Comparison of ENCODE assay signal across 38 mouse cellular contexts in the genomic region with DNA sequence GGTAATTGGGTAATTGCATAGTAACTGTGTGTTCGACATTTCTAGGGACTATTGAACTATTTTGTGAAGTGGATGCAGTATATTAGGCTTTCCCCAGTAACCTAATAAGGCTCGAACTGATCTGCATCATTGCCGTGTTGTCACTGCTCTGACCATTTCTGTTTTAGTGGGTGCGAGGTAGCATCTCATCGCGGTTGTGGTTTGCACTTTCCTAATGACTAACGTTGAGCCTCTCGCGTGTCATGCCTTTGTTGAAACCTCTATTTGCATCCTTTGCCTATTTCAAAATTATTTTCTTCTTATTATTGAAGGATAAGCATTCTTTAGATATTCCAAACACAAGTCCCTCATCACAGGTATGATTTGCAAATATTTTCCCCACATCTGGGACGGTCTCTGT. TPM values are rescaled to one million over a fixed set of nuclear protein-coding genes. Genes with fewer than 3 reads are reported as not detected.
"Had no signal": no experiment of that assay in that cellular context is flagged by ENCODE, and none has a peak within 500 bp of the region (broad histone marks: within the 10 kb centered on the region; RNA-seq: fewer than 3 reads in every experiment).

No protein-coding gene starts in this region.

- H3K9ac ChIP-seq: heart, embryonic 13.5 days; heart, embryonic 15.5 days; hindbrain, embryonic 13.5 days; hindbrain, embryonic 15.5 days; intestine, embryonic 15.5 days; limb, embryonic 13.5 days; limb, embryonic 15.5 days; liver, embryonic 12.5 days; liver, embryonic 14.5 days had no signal

- H3K4me2 ChIP-seq: heart, embryonic 11.5 days; heart, embryonic 13.5 days; heart, embryonic 15.5 days; hindbrain, embryonic 13.5 days; hindbrain, embryonic 15.5 days; intestine, embryonic 15.5 days; limb, embryonic 13.5 days; limb, embryonic 15.5 days; liver, embryonic 12.5 days had no signal

- H3K27ac ChIP-seq: gastrocnemius, adult 2 months; heart, adult 2 months; heart, embryonic 13.5 days; heart, embryonic 15.5 days; hindbrain, embryonic 13.5 days; hindbrain, embryonic 15.5 days; hindbrain, postnatal 0 days; intestine, embryonic 15.5 days; limb, embryonic 13.5 days; limb, embryonic 15.5 days; liver, embryonic 12.5 days; liver, embryonic 14.5 days had no signal

- ATAC-seq: hindbrain, postnatal 0 days; inflammation-experienced regulatory T-cells, adult 6 months; intestine, embryonic 15.5 days; intestine, postnatal 0 days; liver, embryonic 12.5 days had no signal

- H3K4me1 ChIP-seq: heart, embryonic 13.5 days; heart, embryonic 15.5 days; hindbrain, embryonic 13.5 days; hindbrain, embryonic 15.5 days; intestine, embryonic 15.5 days; limb, embryonic 13.5 days; limb, embryonic 15.5 days; liver, embryonic 12.5 days had no signal

- H3K27me3 ChIP-seq: heart, embryonic 13.5 days; heart, embryonic 15.5 days; hindbrain, embryonic 13.5 days; hindbrain, embryonic 15.5 days; intestine, embryonic 15.5 days; limb, embryonic 13.5 days; limb, embryonic 15.5 days; liver, embryonic 12.5 days had no signal

- H3K9me3 ChIP-seq: heart, embryonic 13.5 days; heart, embryonic 15.5 days; hindbrain, embryonic 13.5 days; hindbrain, embryonic 15.5 days; intestine, embryonic 15.5 days; limb, embryonic 13.5 days; limb, embryonic 15.5 days; liver, embryonic 12.5 days had no signal

- H3K36me3 ChIP-seq: heart, embryonic 13.5 days; heart, embryonic 15.5 days; hindbrain, embryonic 13.5 days; hindbrain, embryonic 15.5 days; intestine, embryonic 15.5 days; limb, embryonic 13.5 days; limb, embryonic 15.5 days; liver, embryonic 12.5 days had no signal

- H3K4me3 ChIP-seq: gastrocnemius, adult 2 months; heart, adult 2 months; heart, embryonic 13.5 days; heart, embryonic 15.5 days; hindbrain, embryonic 13.5 days; hindbrain, embryonic 15.5 days; intestine, embryonic 15.5 days; limb, embryonic 13.5 days; limb, embryonic 15.5 days; liver, embryonic 12.5 days had no signal

- DNase-seq: gastrocnemius, adult 2 months; gastrocnemius, postnatal 10 days; gastrocnemius, postnatal 25 days; heart, adult 11 months; heart, adult 2 months; heart, postnatal 14 days; heart, postnatal 36 days; kidney, adult 18-20 months; kidney, adult 8-10 months; kidney, postnatal 10 days; kidney, postnatal 36 days; layer of hippocampus, adult 9-11 months; layer of hippocampus, postnatal 36 days; left cerebral cortex, postnatal 4 days had no signal

RNA-seq across cellular contexts. Expression of gene Gzma, which starts 4.0 kb away (rescaled TPM):
- total RNA-seq: gastrocnemius, adult 2 months; gastrocnemius, postnatal 10 days; gastrocnemius, postnatal 25 days; hindbrain, postnatal 0 days; layer of hippocampus, adult 18-20 months; layer of hippocampus, adult 8-10 months; layer of hippocampus, postnatal 14 days; layer of hippocampus, postnatal 36 days; left cerebral cortex, adult 18-20 months; left cerebral cortex, postnatal 10 days; left cerebral cortex, postnatal 25 days; left cerebral cortex, postnatal 4 days had no signal
- polyA plus RNA-seq: frontal cortex, adult 2 months; heart, embryonic 11.5 days; hindbrain, embryonic 11.5 days; hindbrain, embryonic 13.5 days; hindbrain, embryonic 15.5 days; hindbrain, postnatal 0 days; kidney, embryonic 14.5 days; limb, embryonic 11.5 days; limb, embryonic 13.5 days; limb, embryonic 15.5 days; liver, embryonic 12.5 days had no signal

RNA-seq across cellular contexts. Expression of gene Gpx8, which starts 58.5 kb away (rescaled TPM):
- total RNA-seq: hematopoietic stem cell, adult 5-6 weeks had no signal
- polyA plus RNA-seq: inflammation-experienced regulatory T-cells, adult 6 months had no signal
